Mouse (Mus musculus): ENCODE results near the gene Fkbp3. TPM values are rescaled to one million over a fixed set of nuclear protein-coding genes. Genes with fewer than 3 reads are reported as not detected.
A peak's percentile ranks its signal among the peaks of the same experiment; 100 is the strongest.

The Fkbp3 gene
- 167 and 185 TPM in 2 replicates for total RNA-seq (2012; rRNA removed)
- polyA plus RNA-seq (2012; ENCODE audit: insufficient read depth in 1 of 2, insufficient read length in 2 of 2, low read depth in 1 of 2, low replicate concordance in 2 of 2, missing spikeins in 1 of 2), result 100 to 1,000 TPM in 1 of 2 experiments, not detected in 1; 173 TPM

DNA sequence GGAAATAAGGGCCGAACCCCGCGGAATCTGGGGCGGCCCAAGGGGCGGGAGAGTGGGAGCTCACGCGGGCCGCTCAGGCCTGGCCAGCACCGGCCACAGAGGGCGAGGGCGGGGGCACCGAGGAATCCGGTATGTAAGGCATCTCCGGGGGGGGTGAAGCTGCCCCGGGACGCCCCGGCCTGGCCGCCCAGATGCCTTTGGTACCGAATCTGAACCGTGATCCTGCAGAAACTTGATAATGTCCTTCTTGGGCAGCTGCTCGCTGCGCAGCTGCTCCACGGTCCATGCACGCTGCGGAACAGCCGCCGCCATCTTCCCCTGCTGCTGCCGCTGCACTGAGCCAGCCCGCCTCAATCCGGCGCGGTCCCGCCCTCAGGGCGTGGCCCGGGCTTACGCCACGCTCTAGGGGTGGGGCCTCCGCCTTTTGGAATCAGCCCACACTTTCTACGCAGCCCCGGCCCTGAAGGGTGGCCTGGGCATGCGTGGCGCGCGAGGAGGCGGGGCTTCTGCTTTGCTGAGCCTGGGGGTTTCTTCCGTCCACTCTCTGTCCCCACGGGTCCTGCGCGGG, at the start of gene Fkbp3:
Gene Fkbp3, minus strand, starts transcription at position 397 of the 568 bp plus-strand sequence.
- H3K9ac ChIP-seq (ENCODE audit: control insufficient read depth, low read depth, low read length, poor library complexity, severe bottlenecking), result peak within 1 kb of the TSS; percentile 91
- peak within 1 kb of the TSS; percentile 84 to 86 for H3K4me3 ChIP-seq (ENCODE audit: control insufficient read depth in 1 of 2, insufficient read depth in 1 of 2, low read depth in 2 of 2, low read length in 2 of 2)
- H3K27ac ChIP-seq (ENCODE audit: control insufficient read depth, low read depth, low read length), result peak within 1 kb of the TSS; percentile 62
- peaks cover 0 to 8% of the 10 kb centered on the region in 2 experiments; a peak in 2 of 4 replicates for H3K4me1 ChIP-seq (ENCODE audit: control insufficient read depth in 1 of 2, insufficient read depth in 2 of 2, low read length in 2 of 2)
- no peaks in the 10 kb centered on the region for H3K9me3 ChIP-seq (replicated peaks; ENCODE audit: insufficient read depth, low read length)
- DNase-seq (ENCODE audit: low read depth, low spot score), result peak; percentile 97
- peaks cover 30% of the 10 kb centered on the region for H3K79me2 ChIP-seq (ENCODE audit: control insufficient read depth, insufficient read depth, low read length, poor library complexity)
- TF ChIP-seq TBP (IDR thresholded peaks at IDR 0.05; ENCODE audit: low read depth, low read length), result peak; percentile 88
- TF ChIP-seq ZMIZ1 (IDR thresholded peaks at IDR 0.05; ENCODE audit: low read depth, low read length), result peak; percentile 70; the same call in 1 of the 2 replicates
- peak; percentile 7; the same call in 1 of the 2 replicates for TF ChIP-seq MYC (IDR thresholded peaks at IDR 0.05; ENCODE audit: low read depth, low read length)
- peak; percentile 94 for TF ChIP-seq NELFE (IDR thresholded peaks at IDR 0.05; ENCODE audit: low read depth, low read length)
- TF ChIP-seq UBTF (IDR thresholded peaks at IDR 0.05; ENCODE audit: borderline replicate concordance, insufficient read depth, low read depth, low read length), result no peak
- TF ChIP-seq ZC3H11A (IDR thresholded peaks at IDR 0.05; ENCODE audit: low read depth, low read length), result no peak
- TF ChIP-seq TCF12 (IDR thresholded peaks at IDR 0.05; ENCODE audit: low read depth, low read length), result peak; percentile 69; the same call in 1 of the 2 replicates
- peak; percentile 98 for TF ChIP-seq CHD1 (IDR thresholded peaks at IDR 0.05; ENCODE audit: low read depth, low read length)
- 0 out of 2 replicates have a peak, but pooled peaks have one; percentile 17 for TF ChIP-seq MXI1 (IDR thresholded peaks at IDR 0.05; ENCODE audit: low read depth, low read length)
- no peak for TF ChIP-seq GABPA (IDR thresholded peaks at IDR 0.05; ENCODE audit: low read depth, low read length)
- TF ChIP-seq HCFC1 (IDR thresholded peaks at IDR 0.05; ENCODE audit: low read depth, low read length), result peak; percentile 53; the same call in 1 of the 2 replicates
- TF ChIP-seq POLR2A (IDR thresholded peaks at IDR 0.05; ENCODE audit: control insufficient read depth in 1 of 2, insufficient read depth in 1 of 2, low read depth in 1 of 2, low read length in 2 of 2, poor library complexity in 1 of 2), result peak; percentile 90 to 98
- TF ChIP-seq NRF1 (IDR thresholded peaks at IDR 0.05; ENCODE audit: insufficient read depth, low read depth, low read length, poor library complexity, severe bottlenecking), result peak; percentile 96
- no peak for TF ChIP-seq BHLHE40 (IDR thresholded peaks at IDR 0.05; ENCODE audit: borderline replicate concordance, low read depth, low read length)
- TF ChIP-seq POLR2AphosphoS2 (IDR thresholded peaks at IDR 0.05; ENCODE audit: low read length), result peak; percentile 82
- H3K27me3 ChIP-seq (ENCODE audit: control insufficient read depth in 1 of 2, insufficient read depth in 2 of 2, low read length in 2 of 2), result no peaks in the 10 kb centered on the region
- H3K36me3 ChIP-seq (ENCODE audit: control insufficient read depth in 1 of 2, insufficient read depth in 2 of 2, low read length in 2 of 2), result peaks cover under 1 to 16% of the 10 kb centered on the region in 2 experiments; a peak in 3 of 4 replicates

DNA sequence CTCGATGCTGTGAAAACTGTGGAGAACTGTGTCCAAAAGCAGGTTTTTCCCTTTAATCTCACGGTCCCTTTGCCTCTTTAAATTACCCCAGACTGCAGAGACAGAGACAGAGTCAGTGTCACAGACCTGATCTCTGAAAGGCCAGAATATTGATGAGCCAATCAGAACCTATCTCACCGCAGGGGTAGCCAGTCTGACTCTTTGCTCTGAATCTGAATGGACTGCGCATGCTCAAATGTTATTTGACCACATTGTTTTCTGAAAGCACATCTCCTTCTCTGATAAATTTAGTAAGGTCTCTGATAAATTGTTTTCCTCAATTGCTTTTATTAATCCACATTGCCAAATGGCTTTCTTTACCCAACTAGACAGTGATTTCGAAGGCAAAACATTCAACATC, 45.6 kb upstream of the Fkbp3 start:
- Histone ChIP-seq H3K79me2 (ENCODE audit: control insufficient read depth, insufficient read depth, low read length, poor library complexity) (no peaks in the 10 kb centered on the region), H3K4me3 (ENCODE audit: control insufficient read depth in 1 of 2, insufficient read depth in 1 of 2, low read depth in 2 of 2, low read length in 2 of 2) (no peak overlapping the region), H3K9me3 (replicated peaks; ENCODE audit: insufficient read depth, low read length) (no peaks in the 10 kb centered on the region), H3K27me3 (ENCODE audit: control insufficient read depth in 1 of 2, insufficient read depth in 2 of 2, low read length in 2 of 2) (no peaks in the 10 kb centered on the region), H3K27ac (ENCODE audit: control insufficient read depth, low read depth, low read length) (no peak overlapping the region), H3K36me3 (ENCODE audit: control insufficient read depth in 1 of 2, insufficient read depth in 2 of 2, low read length in 2 of 2) (peaks cover 0 to 11% of the 10 kb centered on the region in 2 experiments; a peak in 2 of 4 replicates), H3K4me1 (ENCODE audit: control insufficient read depth in 1 of 2, insufficient read depth in 2 of 2, low read length in 2 of 2) (no peaks in the 10 kb centered on the region), H3K9ac (ENCODE audit: control insufficient read depth, low read depth, low read length, poor library complexity, severe bottlenecking) (no peak overlapping the region)
- no peak for TF ChIP-seq HCFC1 (IDR thresholded peaks at IDR 0.05; ENCODE audit: low read depth, low read length)
- TF ChIP-seq CHD1 (IDR thresholded peaks at IDR 0.05; ENCODE audit: low read depth, low read length), result no peak
- TF ChIP-seq E2F4 (IDR thresholded peaks at IDR 0.05; ENCODE audit: borderline replicate concordance, low read depth, low read length), result no peak
- TF ChIP-seq CHD2 (IDR thresholded peaks at IDR 0.05; ENCODE audit: low read length), result no peak
- no peak for TF ChIP-seq KAT2A (conservative IDR thresholded peaks at IDR 0.05; ENCODE audit: low read depth, low read length)
- TF ChIP-seq USF2 (IDR thresholded peaks at IDR 0.05; ENCODE audit: borderline replicate concordance in 1 of 2, insufficient read depth in 1 of 2, low read depth in 1 of 2, low read length in 2 of 2), result no peak
- no peak for TF ChIP-seq POLR2AphosphoS2 (IDR thresholded peaks at IDR 0.05; ENCODE audit: low read length)
- TF ChIP-seq MAX (IDR thresholded peaks at IDR 0.05; ENCODE audit: low read length), result no peak
- TF ChIP-seq MAFK (IDR thresholded peaks at IDR 0.05; ENCODE audit: borderline replicate concordance, low read depth, low read length), result no peak
- no peak for TF ChIP-seq RCOR1 (IDR thresholded peaks at IDR 0.05; ENCODE audit: low read depth, low read length)
- TF ChIP-seq ELF1 (IDR thresholded peaks at IDR 0.05; ENCODE audit: low read depth, low read length), result no peak
- TF ChIP-seq MYC (IDR thresholded peaks at IDR 0.05; ENCODE audit: low read depth, low read length), result no peak
- TF ChIP-seq SMC3 (IDR thresholded peaks at IDR 0.05; ENCODE audit: low read depth, low read length), result no peak
- TF ChIP-seq CTCF (IDR thresholded peaks at IDR 0.05 in 2 of 3, conservative IDR thresholded peaks at IDR 0.05 in 1 of 3; ENCODE audit: control insufficient read depth in 1 of 3, insufficient read depth in 1 of 3, low read depth in 2 of 3, low read length in 3 of 3, poor library complexity in 1 of 3, severe bottlenecking in 1 of 3), result no peak
- TF ChIP-seq UBTF (IDR thresholded peaks at IDR 0.05; ENCODE audit: borderline replicate concordance, insufficient read depth, low read depth, low read length), result no peak
- TF ChIP-seq ZMIZ1 (IDR thresholded peaks at IDR 0.05; ENCODE audit: low read depth, low read length), result no peak
- no peak for TF ChIP-seq NELFE (IDR thresholded peaks at IDR 0.05; ENCODE audit: low read depth, low read length)
- no peak for TF ChIP-seq BHLHE40 (IDR thresholded peaks at IDR 0.05; ENCODE audit: borderline replicate concordance, low read depth, low read length)
- no peak for TF ChIP-seq EP300 (IDR thresholded peaks at IDR 0.05; ENCODE audit: low read depth in 1 of 2, low read length in 2 of 2)
- no peak for DNase-seq (ENCODE audit: low read depth, low spot score)

Measured in MEL (cell line).